In genomic region chr4:108843336-108843735, GRCm38 (mm10) we compare ENCODE assay signal across 12 mouse cellular contexts. TPM values are rescaled to one million over a fixed set of nuclear protein-coding genes. Genes with fewer than 3 reads are reported as not detected.
"Had no signal": no experiment of that assay in that cellular context is flagged by ENCODE, and none has a peak within 500 bp of the region (broad histone marks: within the 10 kb centered on the region; RNA-seq: fewer than 3 reads in every experiment).

No protein-coding gene starts in this region.

- H3K4me3 ChIP-seq: kidney, embryonic 15.5 days; limb, embryonic 12.5 days; liver, embryonic 15.5 days; neural tube, embryonic 12.5 days had no signal

- H3K36me3 ChIP-seq: liver, embryonic 15.5 days had no signal

- DNase-seq: kidney, adult 2 months; kidney, postnatal 14 days; layer of hippocampus, postnatal 36 days; lung, adult 2 months; lung, postnatal 36 days; thymus, adult 18-20 months; thymus, postnatal 14 days had no signal

- H3K9ac ChIP-seq: kidney, embryonic 15.5 days; limb, embryonic 12.5 days; liver, embryonic 15.5 days; neural tube, embryonic 12.5 days had no signal

- H3K27me3 ChIP-seq: kidney, embryonic 15.5 days; limb, embryonic 12.5 days; liver, embryonic 15.5 days; neural tube, embryonic 12.5 days had no signal

- H3K9me3 ChIP-seq: kidney, embryonic 15.5 days; limb, embryonic 12.5 days; liver, embryonic 15.5 days; neural tube, embryonic 12.5 days had no signal

- H3K27ac ChIP-seq: kidney, embryonic 15.5 days; limb, embryonic 12.5 days; liver, embryonic 15.5 days; neural tube, embryonic 12.5 days had no signal

- ATAC-seq: lung, postnatal 0 days had no signal

- H3K4me2 ChIP-seq: kidney, embryonic 15.5 days; limb, embryonic 12.5 days; liver, embryonic 15.5 days; neural tube, embryonic 12.5 days had no signal

RNA-seq across cellular contexts. Expression of gene A730015C16Rik, which starts 5.1 kb away (rescaled TPM):
- total RNA-seq: layer of hippocampus, postnatal 36 days had no signal
- polyA plus RNA-seq: kidney, adult 2 months had no signal
